Mouse (Mus musculus): ENCODE measurements around the gene Fam122c. TPM values are rescaled to one million over a fixed set of nuclear protein-coding genes. Genes with fewer than 3 reads are reported as not detected.

The Fam122c gene
- not detected in 2 replicates for polyA plus RNA-seq (2011; ENCODE audit: insufficient read depth, insufficient read length, low replicate concordance, missing spikeins)

GRCm38 (mm10) chrX:53273124-53273523 is at the start of gene Fam122c:
Gene Fam122c, plus strand, starts transcription at chrX:53273424.
- TF ChIP-seq CTCF (IDR thresholded peaks at IDR 0.05; ENCODE audit: control insufficient read depth, insufficient read depth, low read length), result no peak
- no peak for TF ChIP-seq POLR2A (IDR thresholded peaks at IDR 0.05; ENCODE audit: borderline replicate concordance, control insufficient read depth, low read depth, low read length)
- WGBS, result 63% methylated on average over 1 of the region's 1 CpGs

GRCm38 (mm10) chrX:53224353-53224944 is 48.8 kb upstream of the Fam122c start:
- H3K4me1 ChIP-seq (ENCODE audit: control insufficient read depth, insufficient read depth, low read length), result no peaks in the 10 kb centered on the region
- no peak overlapping the region for H3K27ac ChIP-seq (ENCODE audit: control insufficient read depth, insufficient read depth, low read depth, low read length, poor library complexity)
- no peak overlapping the region for H3K4me3 ChIP-seq (replicated peaks; ENCODE audit: control insufficient read depth, low read depth, low read length)
- 76% methylated on average over 6 of the region's 6 CpGs for WGBS
- no peak for TF ChIP-seq CTCF (IDR thresholded peaks at IDR 0.05; ENCODE audit: control insufficient read depth, insufficient read depth, low read length)
- TF ChIP-seq POLR2A (IDR thresholded peaks at IDR 0.05; ENCODE audit: borderline replicate concordance, control insufficient read depth, low read depth, low read length), result no peak

More at GRCm38 (mm10) chrX:53273124-53273523, at the start of gene Fam122c:
- Histone ChIP-seq H3K4me3 (replicated peaks; ENCODE audit: control insufficient read depth, low read depth, low read length) (no peak within 1 kb of the TSS), H3K4me1 (ENCODE audit: control insufficient read depth, insufficient read depth, low read length) (no peaks in the 10 kb centered on the region), H3K27ac (ENCODE audit: control insufficient read depth, insufficient read depth, low read depth, low read length, poor library complexity) (no peak within 1 kb of the TSS)

- Histone ChIP-seq H3K27ac (ENCODE audit: control insufficient read depth, insufficient read depth, low read depth, low read length, poor library complexity) (no peak overlapping the region), H3K4me1 (ENCODE audit: control insufficient read depth, insufficient read depth, low read length) (no peaks in the 10 kb centered on the region), H3K4me3 (replicated peaks; ENCODE audit: control insufficient read depth, low read depth, low read length) (no peak overlapping the region)
- WGBS, result 20% methylated on average over 13 of the region's 13 CpGs
- TF ChIP-seq POLR2A (IDR thresholded peaks at IDR 0.05; ENCODE audit: borderline replicate concordance, control insufficient read depth, low read depth, low read length), result no peak
- TF ChIP-seq CTCF (IDR thresholded peaks at IDR 0.05; ENCODE audit: control insufficient read depth, insufficient read depth, low read length), result no peak
These were observed 41.3 kb upstream of the Fam122c start for GRCm38 (mm10) chrX:53231965-53232364.

GRCm38 (mm10) chrX:53233689-53234088 is 39.5 kb upstream of the Fam122c start:
- H3K4me1 ChIP-seq (ENCODE audit: control insufficient read depth, insufficient read depth, low read length), result no peaks in the 10 kb centered on the region
- H3K4me3 ChIP-seq (replicated peaks; ENCODE audit: control insufficient read depth, low read depth, low read length), result no peak overlapping the region
- no peak for TF ChIP-seq POLR2A (IDR thresholded peaks at IDR 0.05; ENCODE audit: borderline replicate concordance, control insufficient read depth, low read depth, low read length)
- no peak for TF ChIP-seq CTCF (IDR thresholded peaks at IDR 0.05; ENCODE audit: control insufficient read depth, insufficient read depth, low read length)
- H3K27ac ChIP-seq (ENCODE audit: control insufficient read depth, insufficient read depth, low read depth, low read length, poor library complexity), result no peak overlapping the region
- WGBS, result 32% methylated on average over 4 of the region's 4 CpGs

- no peak for TF ChIP-seq CTCF (IDR thresholded peaks at IDR 0.05; ENCODE audit: control insufficient read depth, insufficient read depth, low read length)
- no peak for TF ChIP-seq POLR2A (IDR thresholded peaks at IDR 0.05; ENCODE audit: borderline replicate concordance, control insufficient read depth, low read depth, low read length)
- 66% methylated on average over 7 of the region's 7 CpGs for WGBS
These were observed 36.8 kb upstream of the Fam122c start for GRCm38 (mm10) chrX:53236404-53236803.

GRCm38 (mm10) chrX:53237971-53238370 is 35.3 kb upstream of the Fam122c start:
- Histone ChIP-seq H3K4me3 (replicated peaks; ENCODE audit: control insufficient read depth, low read depth, low read length) (no peak overlapping the region), H3K4me1 (ENCODE audit: control insufficient read depth, insufficient read depth, low read length) (no peaks in the 10 kb centered on the region), H3K27ac (ENCODE audit: control insufficient read depth, insufficient read depth, low read depth, low read length, poor library complexity) (no peak overlapping the region)
- TF ChIP-seq CTCF (IDR thresholded peaks at IDR 0.05; ENCODE audit: control insufficient read depth, insufficient read depth, low read length), result peak; percentile 26; the same call in 1 of the 2 replicates
- no peak for TF ChIP-seq POLR2A (IDR thresholded peaks at IDR 0.05; ENCODE audit: borderline replicate concordance, control insufficient read depth, low read depth, low read length)
- WGBS, result 2% methylated on average over 2 of the region's 2 CpGs

More at GRCm38 (mm10) chrX:53236404-53236803, 36.8 kb upstream of the Fam122c start:
- Histone ChIP-seq H3K4me1 (ENCODE audit: control insufficient read depth, insufficient read depth, low read length) (no peaks in the 10 kb centered on the region), H3K4me3 (replicated peaks; ENCODE audit: control insufficient read depth, low read depth, low read length) (no peak overlapping the region), H3K27ac (ENCODE audit: control insufficient read depth, insufficient read depth, low read depth, low read length, poor library complexity) (no peak overlapping the region)

GRCm38 (mm10) chrX:53240011-53240410 is 33.2 kb upstream of the Fam122c start, which contains the start of gene Plac1:
Gene Plac1, minus strand, starts transcription at chrX:53240111.
- 68% methylated on average over 4 of the region's 4 CpGs for WGBS
- TF ChIP-seq POLR2A (IDR thresholded peaks at IDR 0.05; ENCODE audit: borderline replicate concordance, control insufficient read depth, low read depth, low read length), result no peak
- no peak for TF ChIP-seq CTCF (IDR thresholded peaks at IDR 0.05; ENCODE audit: control insufficient read depth, insufficient read depth, low read length)
- Histone ChIP-seq H3K4me1 (ENCODE audit: control insufficient read depth, insufficient read depth, low read length) (no peaks in the 10 kb centered on the region), H3K27ac (ENCODE audit: control insufficient read depth, insufficient read depth, low read depth, low read length, poor library complexity) (no peak within 1 kb of the TSS), H3K4me3 (replicated peaks; ENCODE audit: control insufficient read depth, low read depth, low read length) (no peak within 1 kb of the TSS)

GRCm38 (mm10) chrX:53255195-53255594 is 18.0 kb upstream of the Fam122c start:
- H3K27ac ChIP-seq (ENCODE audit: control insufficient read depth, insufficient read depth, low read depth, low read length, poor library complexity), result no peak overlapping the region
- H3K4me3 ChIP-seq (replicated peaks; ENCODE audit: control insufficient read depth, low read depth, low read length), result no peak overlapping the region
- TF ChIP-seq POLR2A (IDR thresholded peaks at IDR 0.05; ENCODE audit: borderline replicate concordance, control insufficient read depth, low read depth, low read length) (no peak), CTCF (IDR thresholded peaks at IDR 0.05; ENCODE audit: control insufficient read depth, insufficient read depth, low read length) (no peak)
- no peaks in the 10 kb centered on the region for H3K4me1 ChIP-seq (ENCODE audit: control insufficient read depth, insufficient read depth, low read length)

Data from bone marrow, adult 2 months (tissue).